Mouse (Mus musculus): ENCODE measurements around the gene Yeats4. TPM values are rescaled to one million over a fixed set of nuclear protein-coding genes. Genes with fewer than 3 reads are reported as not detected.

Gene Yeats4
- polyA plus RNA-seq (2015; fragmentation: Nextera tagmentation; extraction: Ambion mirVana) = 72.5 and 73.4 TPM in 2 replicates

GRCm38 (mm10) chr10:117224102-117224990 lies at the start of gene Yeats4:
Gene Yeats4 (minus strand): TSS chr10:117224507.

DNA sequence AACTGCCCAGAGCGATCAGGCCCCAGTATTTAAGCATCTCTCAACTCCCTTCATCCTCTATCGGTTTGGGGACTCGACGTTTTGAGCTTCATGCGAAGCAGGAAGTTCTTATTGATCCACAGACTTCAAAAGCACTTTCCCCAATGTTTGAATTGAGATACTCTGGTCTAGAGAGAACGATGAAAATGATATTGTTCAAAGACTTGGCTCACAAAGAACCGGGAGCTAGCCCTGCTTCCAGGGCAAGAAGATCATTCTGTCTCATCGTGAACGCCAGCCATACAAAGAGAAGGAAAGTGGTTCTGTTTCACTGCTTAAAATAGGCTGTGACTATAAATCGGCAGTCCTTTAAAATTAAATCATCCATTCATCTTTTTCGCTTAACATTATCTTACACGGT lies 14.3 kb upstream of the Yeats4 start, which contains the start of gene 9530003J23Rik:
Gene 9530003J23Rik (minus strand): TSS at position 101 of the 400 bp plus-strand sequence.

Other genes starting within 250 kb of the Yeats4 start
- gene Best3, start 238.2 kb downstream of the Yeats4 start, polyA plus RNA-seq (2015; fragmentation: Nextera tagmentation; extraction: Ambion mirVana) = 0.09 and 0.19 TPM in 2 replicates
- gene Lrrc10, start 179.2 kb downstream of the Yeats4 start, polyA plus RNA-seq (2015; fragmentation: Nextera tagmentation; extraction: Ambion mirVana) = 0.17 TPM in 1 of 2 replicates, not detected in the other
- 200 and 216 TPM in 2 replicates for gene Cct2, start 160.7 kb downstream of the Yeats4 start, polyA plus RNA-seq (2015; fragmentation: Nextera tagmentation; extraction: Ambion mirVana)
- gene Frs2, start 76.0 kb downstream of the Yeats4 start, polyA plus RNA-seq (2015; fragmentation: Nextera tagmentation; extraction: Ambion mirVana) = 16.5 and 17.2 TPM in 2 replicates
- gene 9530003J23Rik, start 14.2 kb upstream of the Yeats4 start, polyA plus RNA-seq (2015; fragmentation: Nextera tagmentation; extraction: Ambion mirVana) = not detected in 2 replicates
- 39.4 and 65.8 TPM in 2 replicates for gene Lyz2, start 57.8 kb upstream of the Yeats4 start, polyA plus RNA-seq (2015; fragmentation: Nextera tagmentation; extraction: Ambion mirVana)
- gene Lyz1, start 68.4 kb upstream of the Yeats4 start, polyA plus RNA-seq (2015; fragmentation: Nextera tagmentation; extraction: Ambion mirVana) = 0.24 and 0.40 TPM in 2 replicates
- 68.9 and 80.0 TPM in 2 replicates for gene Cpsf6, start 155.5 kb upstream of the Yeats4 start, polyA plus RNA-seq (2015; fragmentation: Nextera tagmentation; extraction: Ambion mirVana)